Mouse (Mus musculus) spleen, postnatal 14 days (tissue): ENCODE measurements around the gene Capg.

Source experiments
- DNase-seq, 2 experiments: peaks; one replicate each; pipeline ENCODE4 v3.0.0; 2021 to 2022; ENCODE audit warnings: low spot score in 2 of 2

The Capg gene

GRCm38 (mm10) chr6:72544283-72544987 is at the start of gene Capg:
TSS of gene Capg (plus strand) at chr6:72544391.
- DNase-seq: peak in 1 of 2 experiments; percentile 41

DNA sequence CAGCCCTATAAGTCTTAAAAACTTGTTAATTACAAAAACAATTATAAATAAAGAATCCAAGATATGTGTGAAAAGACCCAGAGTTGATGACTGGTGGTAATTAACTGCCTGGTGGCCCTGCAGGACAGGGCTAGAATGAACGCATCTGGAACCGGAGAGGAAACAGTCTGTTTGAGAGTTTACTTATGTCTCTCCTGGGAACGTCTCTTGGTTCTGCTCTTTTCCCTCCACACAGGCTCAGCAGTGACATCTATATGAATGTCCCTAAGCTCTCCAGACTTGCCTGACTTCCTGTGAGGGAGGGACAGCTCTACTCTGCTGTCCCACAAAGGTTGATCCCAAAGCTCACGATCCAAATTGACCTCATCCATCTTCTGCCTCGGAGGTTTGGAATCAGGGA is 45.2 kb upstream of the Capg start:
- DNase-seq: no peak

DNA sequence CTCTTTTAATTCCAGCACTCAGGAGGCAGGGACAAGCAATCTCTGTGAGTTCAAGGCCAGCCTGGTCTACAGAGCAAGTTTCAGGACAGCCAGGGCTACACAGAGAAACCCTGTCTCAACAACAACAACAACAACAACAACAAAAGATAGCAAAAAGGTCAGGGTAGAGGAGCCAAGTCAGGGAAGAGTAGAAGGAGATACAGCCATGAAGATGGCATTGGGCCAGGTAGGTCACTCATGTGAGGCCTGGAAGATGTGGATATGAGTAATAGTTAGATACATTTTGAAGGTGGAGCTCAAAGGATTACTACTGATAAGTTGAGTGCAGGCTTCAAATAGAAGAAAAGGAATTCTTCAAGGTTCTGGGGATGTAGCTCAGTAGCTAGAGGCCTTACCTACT is 40.9 kb upstream of the Capg start:
- DNase-seq: no peak

GRCm38 (mm10) chr6:72503939-72504338 is 40.3 kb upstream of the Capg start:
- DNase-seq: no peak

- DNase-seq: no peak
These were observed 38.1 kb upstream of the Capg start for GRCm38 (mm10) chr6:72506104-72506503.

GRCm38 (mm10) chr6:72508596-72508995 is 35.6 kb upstream of the Capg start:
- DNase-seq: no peak

GRCm38 (mm10) chr6:72509872-72510435 is 34.2 kb upstream of the Capg start:
- DNase-seq: no peak

GRCm38 (mm10) chr6:72510686-72511421 is 33.3 kb upstream of the Capg start:
- DNase-seq: no peak

DNA sequence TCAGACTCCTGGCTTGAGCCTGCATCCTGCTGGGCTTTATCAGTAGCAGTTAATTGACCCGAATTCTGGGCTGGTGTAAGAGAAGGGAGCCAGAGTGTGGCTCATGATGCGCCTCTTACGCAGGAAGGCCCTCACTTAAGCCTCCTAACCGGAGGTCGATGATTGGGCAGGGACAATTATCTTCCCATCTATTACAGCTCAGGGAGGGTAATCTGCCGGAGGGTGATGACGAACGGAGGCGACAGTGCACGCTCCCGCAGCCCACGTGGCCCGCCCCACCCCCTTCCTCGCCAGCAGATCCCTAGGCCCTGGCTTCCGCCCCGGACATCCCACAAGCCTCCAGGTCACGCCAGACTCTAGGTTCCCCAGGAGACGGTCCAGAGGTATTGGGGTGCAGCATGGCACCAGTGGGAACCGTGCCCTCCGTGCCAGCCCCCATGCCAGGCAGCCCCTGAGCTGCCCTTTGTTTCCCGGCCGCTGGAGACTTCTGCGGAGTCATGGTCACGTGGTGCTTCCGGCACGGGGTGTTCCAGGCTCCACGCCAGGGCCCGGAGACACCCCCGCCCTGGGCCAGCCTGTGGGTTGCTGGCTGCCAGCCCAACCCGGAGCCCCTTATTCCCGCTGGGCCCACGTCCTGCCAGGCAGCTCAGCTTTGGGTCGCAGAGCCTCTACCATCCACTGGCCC is 31.7 kb upstream of the Capg start:
- DNase-seq: peak; percentile 55

DNA sequence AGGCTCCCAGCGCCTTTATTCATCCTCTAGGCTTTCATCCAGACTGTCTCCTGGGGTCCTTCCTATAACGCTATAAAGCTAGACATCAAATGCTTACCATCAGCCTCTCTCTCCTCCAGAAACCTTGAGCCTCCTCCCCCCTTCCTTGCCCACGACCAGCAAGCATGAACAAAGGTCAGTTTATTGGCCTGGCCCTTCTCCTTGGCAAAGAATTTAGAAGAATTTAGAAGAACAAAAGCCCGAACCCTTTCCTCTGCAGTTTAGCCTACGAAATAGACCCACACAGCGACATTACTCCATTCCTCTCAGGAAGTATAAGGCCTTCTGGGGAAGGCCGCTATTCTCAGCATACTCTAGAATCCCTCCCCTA is 31.1 kb upstream of the Capg start:
- DNase-seq: no peak

- DNase-seq: no peak
These were observed 28.5 kb upstream of the Capg start for GRCm38 (mm10) chr6:72515644-72516043.

- DNase-seq: no peak
These were observed 25.3 kb upstream of the Capg start for GRCm38 (mm10) chr6:72518842-72519241.

- DNase-seq: no peak
These were observed 24.9 kb upstream of the Capg start for GRCm38 (mm10) chr6:72519303-72519702.

- DNase-seq: no peak
These were observed 24.1 kb upstream of the Capg start for GRCm38 (mm10) chr6:72519892-72520663.

DNA sequence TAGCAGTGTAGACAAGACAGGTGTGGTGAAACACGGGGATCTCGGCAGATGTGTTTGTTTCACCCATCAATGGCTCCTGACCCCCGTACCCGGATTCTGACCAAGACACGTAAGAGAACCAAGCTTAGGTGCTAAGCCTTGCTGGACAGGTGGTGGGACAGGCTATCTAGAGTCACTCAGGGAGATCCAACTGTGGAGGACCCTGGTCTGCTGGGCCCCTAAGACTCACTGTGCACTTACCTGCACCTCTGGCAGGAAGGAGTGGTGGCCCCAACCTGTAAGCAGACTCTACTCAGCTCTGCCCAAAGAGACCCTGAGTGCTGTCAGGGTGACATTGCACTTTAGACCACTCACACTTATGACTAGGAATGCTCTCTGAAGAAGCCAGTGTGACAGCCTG is 23.3 kb upstream of the Capg start:
- no peak for DNase-seq

- DNase-seq: no peak
These were observed 22.6 kb upstream of the Capg start, which contains the start of gene Sh2d6 for GRCm38 (mm10) chr6:72521607-72522006. TSS of gene Sh2d6 (minus strand) at chr6:72521707.

GRCm38 (mm10) chr6:72522288-72522687 is 21.9 kb upstream of the Capg start:
- DNase-seq: no peak

GRCm38 (mm10) chr6:72523222-72523621 is 21.0 kb upstream of the Capg start:
- no peak for DNase-seq

DNA sequence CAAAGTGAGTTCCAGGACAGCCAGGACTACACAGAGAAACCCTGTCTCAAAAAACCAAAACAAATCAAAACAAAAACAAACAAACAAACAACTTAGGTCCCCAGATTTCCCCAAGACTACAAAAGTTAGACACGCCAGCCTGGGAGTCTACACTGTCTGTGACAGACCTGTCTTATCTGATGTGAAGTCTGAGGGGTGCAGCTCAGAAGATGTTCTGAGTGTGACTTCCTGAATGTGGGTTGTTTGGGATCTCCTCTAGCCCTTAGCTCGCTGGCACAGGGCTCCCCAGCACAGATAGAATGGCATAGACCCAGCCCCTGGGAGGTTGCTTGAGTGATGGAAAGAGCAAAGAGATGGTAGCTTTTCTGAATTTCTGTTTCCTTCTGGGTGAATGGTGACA is 20.0 kb upstream of the Capg start:
- DNase-seq: no peak

DNA sequence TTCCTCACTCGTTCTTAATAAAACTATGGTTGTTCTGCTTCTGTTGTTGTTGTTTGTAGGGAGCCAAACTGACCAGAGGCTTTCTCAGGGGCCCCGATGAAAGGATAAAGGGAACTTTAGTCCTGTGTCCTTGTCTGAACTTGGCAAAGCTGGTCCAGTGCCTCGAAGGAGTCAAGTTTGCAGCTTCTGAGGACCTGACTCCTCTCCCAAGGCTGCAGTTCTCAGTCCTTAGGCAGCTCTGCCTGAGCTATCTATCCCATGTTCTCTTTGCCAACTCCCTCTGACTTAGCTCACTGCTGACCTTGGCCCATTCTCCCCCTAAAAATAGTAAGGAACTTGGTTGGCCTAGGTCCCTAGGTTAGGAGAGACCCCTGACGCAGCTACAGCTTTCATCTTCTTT is 17.1 kb upstream of the Capg start:
- no peak for DNase-seq

GRCm38 (mm10) chr6:72528410-72529151 is 15.6 kb upstream of the Capg start:
- DNase-seq: no peak
